Mouse (Mus musculus): ENCODE measurements around the gene 1700125H20Rik.

DNA sequence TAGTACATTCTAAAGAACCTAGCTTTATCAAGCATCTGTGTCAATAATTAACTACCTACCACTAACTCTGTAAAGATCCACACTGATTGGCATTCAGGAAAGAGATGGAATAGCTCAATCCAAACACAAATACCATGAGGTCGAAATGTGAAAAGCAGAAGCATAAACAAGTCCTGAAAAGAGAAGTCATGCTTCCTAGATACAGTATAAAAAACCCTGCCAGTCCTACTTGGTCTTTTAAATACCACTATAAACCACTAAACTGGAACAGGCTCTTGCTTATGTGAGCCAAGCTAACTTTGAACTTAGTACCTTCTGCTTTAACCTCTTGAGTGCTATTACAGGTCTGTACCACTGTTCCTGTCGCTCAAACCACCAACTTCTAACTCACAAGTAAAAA, 38.7 kb upstream of the 1700125H20Rik start:
- TF ChIP-seq CTCF (IDR thresholded peaks at IDR 0.05; ENCODE audit: insufficient read depth, low read length), result no peak
- TF ChIP-seq POLR2A (IDR thresholded peaks at IDR 0.05; ENCODE audit: borderline replicate concordance, extremely low read depth, low read depth, low read length), result no peak

Measured in lung, adult 2 months (tissue).